Mouse (Mus musculus) limb, embryonic 13.5 days (tissue): Measurements from ENCODE around the gene Olfr1113. TPM values are rescaled to one million over a fixed set of nuclear protein-coding genes. Genes with fewer than 3 reads are reported as not detected.
"Not testable (repeated sequence)": the region's sequence is repeated elsewhere in the genome, so short reads cannot be mapped to it uniquely, and the experiment has no call there.

ENCODE experiments used
- ATAC-seq: fragments of 200-750 bp; cut with Nextera tagmentation; 2 replicates; pipeline ENCODE4 v1.8.0; 2017; ENCODE audit warnings: low read depth, moderate number of reproducible peaks, moderate TSS enrichment; ENCODE audit not compliant: low FRiP score
- H3K27ac ChIP-seq: fragments of 300-500 bp; sonication (generic); 2 replicates; pipeline ENCODE4 v1.5.1; 2015; ENCODE audit warnings: inconsistent platforms, mild to moderate bottlenecking, moderate library complexity
- H3K27me3 ChIP-seq: fragments of 300-500 bp; sonication (generic); 2 replicates; pipeline ENCODE4 v1.6.1; 2015; ENCODE audit warnings: mild to moderate bottlenecking, inconsistent platforms
- H3K36me3 ChIP-seq: fragments of 300-500 bp; sonication (generic); 2 replicates; pipeline ENCODE4 v1.6.1; 2015; ENCODE audit warnings: inconsistent platforms, mild to moderate bottlenecking, moderate library complexity
- H3K4me1 ChIP-seq: fragments of 300-500 bp; sonication (generic); 2 replicates; pipeline ENCODE4 v1.6.1; 2015; ENCODE audit warnings: inconsistent platforms
- H3K4me2 ChIP-seq: fragments of 300-500 bp; sonication (generic); replicated peaks from 2 replicates; pipeline ENCODE4 v1.6.1; 2015; ENCODE audit warnings: inconsistent platforms, mild to moderate bottlenecking, moderate library complexity
- H3K4me3 ChIP-seq: fragments of 300-500 bp; sonication (generic); 2 replicates; pipeline ENCODE4 v1.5.1; 2015; ENCODE audit warnings: moderate library complexity, mild to moderate bottlenecking, inconsistent platforms
- H3K9ac ChIP-seq: fragments of 300-500 bp; sonication (generic); 2 replicates; pipeline ENCODE4 v1.6.1; 2015; ENCODE audit warnings: mild to moderate bottlenecking, inconsistent platforms
- H3K9me3 ChIP-seq: fragments of 300-500 bp; sonication (generic); 2 replicates; pipeline ENCODE4 v1.6.1; 2016; ENCODE audit warnings: inconsistent platforms
- WGBS: fragments of 180-500 bp; shearing (Covaris S2); methylation state at CpG from one replicate; pipeline ENCODE4 v1.1.7; 2015; 5-methylcytosine and 5-hydroxymethylcytosine counted together
- microRNA-seq: library from miRNA; unstranded; fragments of <30 nt; microRNA quantifications from one replicate; pipeline ENCODE4, GENCODE M21; 2016
- polyA plus RNA-seq: library from polyadenylated mRNA; unstranded; fragments of >200 nt; fragmentation: Nextera tagmentation; extraction: Ambion mirVana; gene quantifications from 2 replicates; pipeline ENCODE4 v1.2.1, GENCODE M21; 2015

The Olfr1113 gene
- not detected in 2 replicates for polyA plus RNA-seq

DNA sequence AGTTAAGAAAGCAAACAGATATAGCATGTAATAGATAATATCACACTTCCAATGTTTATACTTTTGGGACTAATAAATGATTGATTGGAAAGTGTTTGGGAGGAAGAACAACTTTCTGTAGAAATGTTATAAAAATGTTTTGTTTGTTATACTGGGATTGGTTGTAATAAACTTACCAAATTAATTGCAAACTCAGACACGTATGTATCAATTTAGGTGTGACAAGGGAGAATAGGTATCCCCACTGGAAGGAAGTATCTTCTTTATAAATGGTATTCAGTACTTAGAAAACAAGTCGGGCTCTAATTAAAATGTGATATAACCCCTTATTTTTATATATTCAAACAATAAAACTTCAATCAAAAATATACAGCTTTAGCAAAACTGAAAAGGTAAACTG is at the start of gene Olfr1113:
Gene Olfr1113 (plus strand): TSS at position 301 of the 400 bp plus-strand sequence.
- no peaks in the 10 kb centered on the region for H3K27me3 ChIP-seq
- no peak within 1 kb of the TSS for H3K9ac ChIP-seq
- no peak within 1 kb of the TSS for H3K27ac ChIP-seq
- H3K36me3 ChIP-seq = no peaks in the 10 kb centered on the region
- H3K9me3 ChIP-seq = no peaks in the 10 kb centered on the region
- H3K4me3 ChIP-seq = no peak within 1 kb of the TSS
- ATAC-seq = no peak
- WGBS = 84% methylated on average over 2 of the region's 2 CpGs
- H3K4me1 ChIP-seq = no peaks in the 10 kb centered on the region
- H3K4me2 ChIP-seq = no peak within 1 kb of the TSS

DNA sequence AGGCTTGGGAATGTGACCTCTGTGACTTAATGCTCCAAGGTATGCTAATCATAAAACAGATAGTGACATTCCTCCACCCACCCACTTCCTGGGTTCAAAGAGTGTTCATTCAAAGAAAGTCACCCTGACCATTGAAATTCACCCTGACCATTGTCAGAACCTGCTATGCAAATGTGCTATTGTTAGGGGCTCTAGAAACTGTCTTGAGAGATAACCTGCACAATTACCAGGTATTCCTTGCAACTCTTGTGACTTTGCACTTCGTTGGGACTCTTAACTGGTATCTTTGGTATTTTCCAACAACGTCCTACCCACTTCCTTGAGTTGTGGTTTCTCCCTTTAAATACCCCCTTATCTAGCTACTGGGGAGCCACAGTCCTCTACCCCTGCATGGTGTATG is 41.0 kb upstream of the Olfr1113 start:
- 78% methylated on average over 2 of the region's 2 CpGs for WGBS
- not testable (repeated sequence) for H3K27ac ChIP-seq, H3K9ac ChIP-seq, H3K4me3 ChIP-seq, H3K36me3 ChIP-seq, H3K4me1 ChIP-seq, ATAC-seq, H3K9me3 ChIP-seq, H3K27me3 ChIP-seq, H3K4me2 ChIP-seq

DNA sequence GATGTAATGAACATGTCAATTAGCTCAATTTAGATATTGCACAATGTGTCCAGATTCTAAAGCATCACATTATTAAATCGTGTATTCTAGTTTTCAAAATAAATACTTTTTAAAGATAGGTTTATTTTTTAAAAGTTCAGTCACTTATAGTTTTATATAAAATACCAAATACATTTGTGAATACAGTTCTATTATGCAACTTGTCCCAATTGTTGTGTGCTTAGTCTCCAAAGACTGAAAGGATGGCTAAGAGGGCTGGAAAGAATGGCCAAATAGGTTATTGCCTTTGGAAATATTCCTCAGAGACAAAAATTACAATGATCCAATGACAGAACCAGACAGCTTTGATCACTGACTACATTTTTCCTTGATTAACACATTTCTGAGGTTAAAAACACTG is 21.3 kb upstream of the Olfr1113 start, which contains the start of gene Olfr1112:
Gene Olfr1112 (plus strand): TSS at position 301 of the 400 bp plus-strand sequence.
- Histone ChIP-seq H3K9me3 (no peaks in the 10 kb centered on the region), H3K4me1 (no peaks in the 10 kb centered on the region), H3K27ac (no peak within 1 kb of the TSS), H3K4me3 (no peak within 1 kb of the TSS), H3K27me3 (no peaks in the 10 kb centered on the region), H3K36me3 (no peaks in the 10 kb centered on the region), H3K9ac (no peak within 1 kb of the TSS), H3K4me2 (no peak within 1 kb of the TSS)
- 86% methylated on average over 1 of the region's 1 CpGs for WGBS
- ATAC-seq = no peak

DNA sequence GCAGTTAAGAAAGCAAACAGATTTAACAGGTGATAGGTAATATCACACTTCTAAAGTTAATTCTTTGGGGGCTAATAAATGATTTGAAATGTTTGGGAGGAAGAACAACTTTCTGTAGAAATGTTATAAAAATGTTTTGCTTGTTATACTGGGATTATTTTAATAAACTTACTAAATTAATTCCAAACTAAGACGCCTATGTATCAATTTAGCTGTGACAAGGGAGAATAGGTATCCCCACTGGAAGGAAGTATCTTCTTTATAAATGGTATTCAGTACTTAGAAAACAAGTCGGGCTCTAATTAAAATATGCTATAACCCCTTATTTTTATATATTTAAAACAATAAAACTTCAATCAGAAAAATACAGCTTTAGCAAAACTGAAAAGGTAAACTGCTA is 38.9 kb downstream of the Olfr1113 start, which contains the start of gene Olfr1115:
Gene Olfr1115 (plus strand): TSS at position 301 of the 400 bp plus-strand sequence.
- H3K9me3 ChIP-seq = no peaks in the 10 kb centered on the region
- ATAC-seq = no peak
- no peaks in the 10 kb centered on the region for H3K36me3 ChIP-seq
- no peaks in the 10 kb centered on the region for H3K4me1 ChIP-seq
- no peak within 1 kb of the TSS for H3K4me3 ChIP-seq
- H3K27me3 ChIP-seq = no peaks in the 10 kb centered on the region
- WGBS = 79% methylated on average over 2 of the region's 2 CpGs
- H3K27ac ChIP-seq = no peak within 1 kb of the TSS
- no peak within 1 kb of the TSS for H3K9ac ChIP-seq
- H3K4me2 ChIP-seq = no peak within 1 kb of the TSS

Small RNA genes lying within 50 kb of the gene (microRNA-seq; reads per million reads assigned to microRNA genes)
- not detected for gene Gm27438

Other genes starting within 250 kb of the Olfr1113 start
- not detected in 2 replicates for gene Olfr1099, start 248.3 kb upstream of the Olfr1113 start, polyA plus RNA-seq
- not detected in 2 replicates for gene Olfr1100, start 229.0 kb upstream of the Olfr1113 start, polyA plus RNA-seq
- gene Olfr1101, start 217.7 kb upstream of the Olfr1113 start, polyA plus RNA-seq = not detected in 2 replicates
- not detected in 2 replicates for gene Olfr1102, start 210.6 kb upstream of the Olfr1113 start, polyA plus RNA-seq
- gene Olfr1104, start 181.9 kb upstream of the Olfr1113 start, polyA plus RNA-seq = not detected in 2 replicates
- not detected in 2 replicates for gene Olfr1105, start 172.4 kb upstream of the Olfr1113 start, polyA plus RNA-seq
- not detected in 2 replicates for gene Olfr1106, start 156.7 kb upstream of the Olfr1113 start, polyA plus RNA-seq
- not detected in 2 replicates for gene Olfr1107, start 133.2 kb upstream of the Olfr1113 start, polyA plus RNA-seq
- gene Olfr1109, start 113.0 kb upstream of the Olfr1113 start, polyA plus RNA-seq = not detected in 2 replicates
- not detected in 2 replicates for gene Olfr259, start 94.4 kb upstream of the Olfr1113 start, polyA plus RNA-seq
- not detected in 2 replicates for gene Olfr1110, start 68.7 kb upstream of the Olfr1113 start, polyA plus RNA-seq
- not detected in 2 replicates for gene Olfr1111, start 56.3 kb upstream of the Olfr1113 start, polyA plus RNA-seq
- not detected in 2 replicates for gene Olfr1112, start 21.2 kb upstream of the Olfr1113 start, polyA plus RNA-seq
- not detected in 2 replicates for gene Olfr1115, start 39.0 kb downstream of the Olfr1113 start, polyA plus RNA-seq
- not detected in 2 replicates for gene Olfr1116, start 58.6 kb downstream of the Olfr1113 start, polyA plus RNA-seq
- not detected in 2 replicates for gene Olfr1118, start 98.6 kb downstream of the Olfr1113 start, polyA plus RNA-seq
- gene Olfr1120, start 145.8 kb downstream of the Olfr1113 start, polyA plus RNA-seq = not detected in 2 replicates
- not detected in 2 replicates for gene Olfr1121, start 160.9 kb downstream of the Olfr1113 start, polyA plus RNA-seq
- gene Olfr1122, start 176.9 kb downstream of the Olfr1113 start, polyA plus RNA-seq = not detected in 2 replicates
- not detected in 2 replicates for gene Olfr1123, start 207.7 kb downstream of the Olfr1113 start, polyA plus RNA-seq
- 0.05 and 0.13 TPM in 2 replicates for gene Olfr1124, start 221.3 kb downstream of the Olfr1113 start, polyA plus RNA-seq
- not detected in 2 replicates for gene Olfr1126, start 245.0 kb downstream of the Olfr1113 start, polyA plus RNA-seq